20 mouse cellular contexts compared by ENCODE assay signal in genomic region chr13:10251499-10252179, GRCm38 (mm10).
DNase-seq lines count a peak whose midpoint lies in the region; ATAC-seq and TF ChIP-seq lines count a peak whose summit lies in the region.
"Had no signal": no experiment of that assay in that cellular context is flagged by ENCODE, and none has a peak within 500 bp of the region (broad histone marks: within the 10 kb centered on the region; RNA-seq: fewer than 3 reads in every experiment).

No protein-coding gene starts in this region.

- TF ChIP-seq EP300 in MEL (IDR thresholded peaks at IDR 0.05; ENCODE audit: low read depth in 1 of 2, low read length in 2 of 2): peak in 1 of 2 experiments; percentile 39; a peak in 3 of 4 replicates

- no peak overlapping the region for H3K9ac ChIP-seq in hindbrain, postnatal 0 days (replicated peaks; ENCODE audit: low read length)
- no peak overlapping the region for H3K9ac ChIP-seq in hindbrain, embryonic 11.5 days (ENCODE audit: low read depth, low read length)
- H3K9ac ChIP-seq in MEL (ENCODE audit: control insufficient read depth, low read depth, low read length, poor library complexity, severe bottlenecking): no peak overlapping the region
- H3K9ac ChIP-seq in forebrain, embryonic 11.5 days (ENCODE audit: low read length): no peak overlapping the region
- H3K9ac ChIP-seq: embryonic facial prominence, embryonic 13.5 days; heart, embryonic 12.5 days; hindbrain, embryonic 15.5 days had no signal

- H3K79me2 ChIP-seq in MEL (ENCODE audit: control insufficient read depth, insufficient read depth, low read length, poor library complexity): no peaks in the 10 kb centered on the region

- no peaks in the 10 kb centered on the region for H3K4me1 ChIP-seq in hindbrain, postnatal 0 days (ENCODE audit: insufficient read depth, low read length)
- no peaks in the 10 kb centered on the region for H3K4me1 ChIP-seq in hindbrain, embryonic 11.5 days (replicated peaks; ENCODE audit: control insufficient read depth, insufficient read depth, low read length)
- H3K4me1 ChIP-seq in MEL (ENCODE audit: control insufficient read depth in 1 of 2, insufficient read depth in 2 of 2, low read length in 2 of 2): peaks cover 10 to 18% of the 10 kb centered on the region in 2 experiments; a peak in 3 of 4 replicates
- no peaks in the 10 kb centered on the region for H3K4me1 ChIP-seq in forebrain, embryonic 11.5 days (replicated peaks; ENCODE audit: control insufficient read depth, insufficient read depth, low read length)
- H3K4me1 ChIP-seq: embryonic facial prominence, embryonic 13.5 days; heart, embryonic 12.5 days; hindbrain, embryonic 10.5 days; hindbrain, embryonic 15.5 days had no signal

- 72% methylated on average over 5 of the region's 5 CpGs for WGBS in hindbrain, postnatal 0 days
- 88% methylated on average over 5 of the region's 5 CpGs for WGBS in hindbrain, embryonic 11.5 days
- WGBS in forebrain, embryonic 11.5 days: 90% methylated on average over 5 of the region's 5 CpGs

- no peak for TF ChIP-seq POLR2A in MEL (IDR thresholded peaks at IDR 0.05; ENCODE audit: control insufficient read depth in 1 of 2, insufficient read depth in 1 of 2, low read depth in 1 of 2, low read length in 2 of 2, poor library complexity in 1 of 2)
- TF ChIP-seq POLR2A in brain, embryonic 14.5 days (IDR thresholded peaks at IDR 0.05; ENCODE audit: borderline replicate concordance, extremely low read depth, insufficient read depth, insufficient read length, poor library complexity, severe bottlenecking): no peak

- peak; percentile 27 for DNase-seq in hindbrain, postnatal 0 days (ENCODE audit: low spot score)
- no peak for DNase-seq in hindbrain, embryonic 11.5 days (ENCODE audit: low spot score)
- peak; percentile 52 for DNase-seq in MEL (ENCODE audit: low read depth, low spot score)
- DNase-seq in brain, embryonic 14.5 days (ENCODE audit: low read depth): peak; percentile 25
- no peak for DNase-seq in gastrocnemius, postnatal 14 days
- no peak for DNase-seq in forebrain, embryonic 11.5 days (ENCODE audit: low spot score)
- DNase-seq: adrenal gland, adult 2 months; adrenal gland, postnatal 25 days; cerebellum, adult 11 months; cerebellum, adult 8-10 months; cerebellum, postnatal 14 days; gastrocnemius, postnatal 10 days had no signal

- H3K4me3 ChIP-seq in hindbrain, postnatal 0 days (ENCODE audit: low read length): no peak overlapping the region
- H3K4me3 ChIP-seq in hindbrain, embryonic 11.5 days (ENCODE audit: low read depth, low read length): no peak overlapping the region
- H3K4me3 ChIP-seq in MEL (ENCODE audit: control insufficient read depth in 1 of 2, insufficient read depth in 1 of 2, low read depth in 2 of 2, low read length in 2 of 2): no peak overlapping the region
- H3K4me3 ChIP-seq in forebrain, embryonic 11.5 days (ENCODE audit: low read depth, low read length): no peak overlapping the region
- H3K4me3 ChIP-seq: embryonic facial prominence, embryonic 13.5 days; heart, embryonic 12.5 days; hindbrain, embryonic 10.5 days; hindbrain, embryonic 15.5 days had no signal

- TF ChIP-seq CTCF in hindbrain, postnatal 0 days (IDR thresholded peaks at IDR 0.05; ENCODE audit: low read depth): no peak
- no peak for TF ChIP-seq CTCF in MEL (IDR thresholded peaks at IDR 0.05 in 2 of 3, conservative IDR thresholded peaks at IDR 0.05 in 1 of 3; ENCODE audit: control insufficient read depth in 1 of 3, insufficient read depth in 1 of 3, low read depth in 2 of 3, low read length in 3 of 3, poor library complexity in 1 of 3, severe bottlenecking in 1 of 3)
- TF ChIP-seq CTCF in brain, embryonic 14.5 days (IDR thresholded peaks at IDR 0.05; ENCODE audit: borderline replicate concordance, extremely low read depth, insufficient read depth, insufficient read length): no peak

- H3K4me2 ChIP-seq in hindbrain, postnatal 0 days (ENCODE audit: low read depth, low read length): no peak overlapping the region
- no peak overlapping the region for H3K4me2 ChIP-seq in hindbrain, embryonic 11.5 days (replicated peaks; ENCODE audit: low read depth, low read length)
- no peak overlapping the region for H3K4me2 ChIP-seq in forebrain, embryonic 11.5 days (ENCODE audit: low read depth, low read length, severe bottlenecking)
- H3K4me2 ChIP-seq: embryonic facial prominence, embryonic 13.5 days; heart, embryonic 12.5 days; hindbrain, embryonic 15.5 days had no signal

- no peak overlapping the region for H3K27ac ChIP-seq in hindbrain, postnatal 0 days
- H3K27ac ChIP-seq in hindbrain, embryonic 11.5 days (ENCODE audit: low read depth, low read length): no peak overlapping the region
- H3K27ac ChIP-seq in MEL (ENCODE audit: control insufficient read depth, low read depth, low read length): no peak overlapping the region
- no peak overlapping the region for H3K27ac ChIP-seq in forebrain, embryonic 11.5 days (ENCODE audit: low read depth, low read length)
- H3K27ac ChIP-seq: embryonic facial prominence, embryonic 13.5 days; hindbrain, embryonic 10.5 days; hindbrain, embryonic 15.5 days had no signal

- no peaks in the 10 kb centered on the region for H3K9me3 ChIP-seq in hindbrain, postnatal 0 days (ENCODE audit: low read length)
- no peaks in the 10 kb centered on the region for H3K9me3 ChIP-seq in hindbrain, embryonic 11.5 days (ENCODE audit: control insufficient read depth, low read length)
- H3K9me3 ChIP-seq in MEL (replicated peaks; ENCODE audit: insufficient read depth, low read length): no peaks in the 10 kb centered on the region
- no peaks in the 10 kb centered on the region for H3K9me3 ChIP-seq in forebrain, embryonic 11.5 days (ENCODE audit: control insufficient read depth, low read length)
- H3K9me3 ChIP-seq: embryonic facial prominence, embryonic 13.5 days; heart, embryonic 12.5 days; hindbrain, embryonic 10.5 days; hindbrain, embryonic 15.5 days had no signal

- no peaks in the 10 kb centered on the region for H3K27me3 ChIP-seq in hindbrain, postnatal 0 days (ENCODE audit: insufficient read depth, low read length)
- H3K27me3 ChIP-seq in hindbrain, embryonic 11.5 days (ENCODE audit: control insufficient read depth, insufficient read depth, low read length): no peaks in the 10 kb centered on the region
- H3K27me3 ChIP-seq in MEL (ENCODE audit: control insufficient read depth in 1 of 2, insufficient read depth in 2 of 2, low read length in 2 of 2): no peaks in the 10 kb centered on the region
- no peaks in the 10 kb centered on the region for H3K27me3 ChIP-seq in forebrain, embryonic 11.5 days (ENCODE audit: control insufficient read depth, insufficient read depth, low read length)
- H3K27me3 ChIP-seq: CH12.LX; embryonic facial prominence, embryonic 13.5 days; heart, embryonic 12.5 days; hindbrain, embryonic 15.5 days had no signal

- no peak for TF ChIP-seq RAD21 in MEL (IDR thresholded peaks at IDR 0.05; ENCODE audit: low read depth, low read length)

- H3K36me3 ChIP-seq in hindbrain, postnatal 0 days (ENCODE audit: insufficient read depth, low read length): no peaks in the 10 kb centered on the region
- no peaks in the 10 kb centered on the region for H3K36me3 ChIP-seq in hindbrain, embryonic 11.5 days (ENCODE audit: control insufficient read depth, insufficient read depth, low read length)
- peaks cover 0 to 8% of the 10 kb centered on the region in 2 experiments; a peak in 1 of 4 replicates for H3K36me3 ChIP-seq in MEL (ENCODE audit: control insufficient read depth in 1 of 2, insufficient read depth in 2 of 2, low read length in 2 of 2)
- no peaks in the 10 kb centered on the region for H3K36me3 ChIP-seq in forebrain, embryonic 11.5 days (ENCODE audit: control insufficient read depth, insufficient read depth, low read length)
- H3K36me3 ChIP-seq: embryonic facial prominence, embryonic 13.5 days; heart, embryonic 12.5 days; hindbrain, embryonic 10.5 days; hindbrain, embryonic 15.5 days had no signal

- intact Hi-C loops in gastrocnemius, postnatal 14 days (cut with DNase I; ENCODE audit: low total_unique reads): no loop called here

- no peak for ATAC-seq in hindbrain, postnatal 0 days
- ATAC-seq in hindbrain, embryonic 11.5 days (ENCODE audit: low FRiP score): no peak
- ATAC-seq in megakaryocyte progenitor cell, adult 5-6 weeks (replicated peaks; ENCODE audit: poor library complexity): peak; percentile 68
- no peak for ATAC-seq in forebrain, embryonic 11.5 days (replicated peaks; ENCODE audit: low FRiP score)
- ATAC-seq: forebrain, embryonic 14.5 days; inflammation-experienced regulatory T-cells, adult 6 months had no signal

TF ChIP-seq in MEL, 35 proteins besides CTCF, POLR2A, EP300 and RAD21:
- TF ChIP-seq MXI1 (IDR thresholded peaks at IDR 0.05; ENCODE audit: low read depth, low read length) (no peak), RCOR1 (IDR thresholded peaks at IDR 0.05; ENCODE audit: low read depth, low read length) (0 out of 2 replicates have a peak, but pooled peaks have one; percentile 17), TBP (IDR thresholded peaks at IDR 0.05; ENCODE audit: low read depth, low read length) (no peak), ETS1 (IDR thresholded peaks at IDR 0.05; ENCODE audit: low read depth, low read length) (peak; percentile 77)

Comparison
In these comparisons a context has a peak if more than half of its experiments do, and no peak if none do; other contexts are left out.
1. DNase-seq: peak in hindbrain, postnatal 0 days (single experiment), MEL (single experiment) and brain, embryonic 14.5 days (single experiment); none in hindbrain, embryonic 11.5 days (single experiment), gastrocnemius, postnatal 14 days (single experiment) and forebrain, embryonic 11.5 days (single experiment).